Mouse (Mus musculus): Measurements from ENCODE around the gene Prmt3. TPM values are rescaled to one million over a fixed set of nuclear protein-coding genes. Genes with fewer than 3 reads are reported as not detected.

Gene Prmt3
- total RNA-seq, 2 experiments from 2014 or later, result 10.1 to 10.2 TPM

DNA sequence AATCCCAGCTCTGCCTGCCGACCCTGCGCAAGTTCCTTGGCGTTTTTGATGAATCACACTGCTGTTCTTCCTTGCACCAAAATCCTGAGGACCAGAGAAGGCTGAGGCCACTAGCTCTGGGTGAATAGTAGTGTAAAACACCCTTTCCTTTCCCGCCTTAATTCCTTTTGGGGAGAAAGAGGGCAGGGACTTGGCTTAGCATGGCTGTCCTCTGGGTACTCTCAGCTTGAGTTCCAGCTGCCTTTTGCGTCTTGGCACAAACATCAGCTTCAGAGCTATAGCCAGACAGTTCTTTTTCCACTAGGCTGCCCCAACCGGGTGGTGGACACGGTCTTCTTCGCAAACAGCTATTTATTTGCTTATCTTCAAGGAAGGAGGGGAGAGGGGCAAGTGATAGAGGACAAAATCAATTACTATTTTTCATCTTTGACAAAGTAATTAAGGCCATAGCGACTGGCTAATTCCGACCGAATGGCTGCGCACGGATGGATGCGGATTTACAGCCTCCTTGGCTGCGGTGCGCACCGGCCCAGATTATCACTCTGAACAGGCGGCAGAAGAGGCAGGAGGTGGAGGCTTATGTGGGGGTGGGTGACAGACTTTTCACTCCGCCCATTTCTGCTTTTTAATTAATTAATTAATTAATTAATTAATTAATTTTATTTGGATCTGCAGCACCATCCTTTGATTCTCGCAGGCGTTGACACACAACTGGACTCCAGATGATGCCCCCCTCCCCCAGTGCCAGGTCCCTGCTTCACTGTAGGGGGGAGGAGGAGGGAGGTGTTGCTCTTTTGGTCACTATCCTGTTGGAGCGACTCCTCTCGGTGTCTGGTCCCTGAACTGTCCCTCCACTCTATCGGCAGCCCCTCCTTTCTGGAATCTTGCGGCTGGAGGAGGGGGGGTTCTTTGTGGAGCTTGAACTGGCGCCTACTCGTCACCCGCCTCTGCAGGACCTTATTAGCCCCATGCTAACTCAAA is 129.3 kb downstream of the Prmt3 start:
- intact Hi-C loops (cut with DNase I), result no loop called here

More for the DNA sequence above, 129.3 kb downstream of the Prmt3 start:
- no peak for DNase-seq

Other genes starting within 250 kb of the Prmt3 start
- gene Dbx1, start 141.5 kb upstream of the Prmt3 start, total RNA-seq (2021), result not detected
- 1 to 10 TPM; 5.3 to 6.9 TPM for gene Htatip2, start 19.2 kb upstream of the Prmt3 start, total RNA-seq (2021)
- not detected for gene Slc6a5, start 131.8 kb downstream of the Prmt3 start, total RNA-seq (2021)
- not detected for gene Nell1, start 196.5 kb downstream of the Prmt3 start, total RNA-seq (2021)

Data from heart, postnatal 14 days (tissue).